Mouse (Mus musculus) c-Kit-positive CD71-positive TER-119-negative erythroid progenitor cells, embryonic 14.5 days (primary cell): ENCODE measurements around the gene Orai2.
"Not testable (repeated sequence)": the region's sequence is repeated elsewhere in the genome, so short reads cannot be mapped to it uniquely, and the experiment has no call there.

Experiments
- DNase-seq: peaks from one replicate; pipeline ENCODE4 v3.0.0-alpha.2; 2013; ENCODE audit warnings: low read depth

Orai2 gene

DNA sequence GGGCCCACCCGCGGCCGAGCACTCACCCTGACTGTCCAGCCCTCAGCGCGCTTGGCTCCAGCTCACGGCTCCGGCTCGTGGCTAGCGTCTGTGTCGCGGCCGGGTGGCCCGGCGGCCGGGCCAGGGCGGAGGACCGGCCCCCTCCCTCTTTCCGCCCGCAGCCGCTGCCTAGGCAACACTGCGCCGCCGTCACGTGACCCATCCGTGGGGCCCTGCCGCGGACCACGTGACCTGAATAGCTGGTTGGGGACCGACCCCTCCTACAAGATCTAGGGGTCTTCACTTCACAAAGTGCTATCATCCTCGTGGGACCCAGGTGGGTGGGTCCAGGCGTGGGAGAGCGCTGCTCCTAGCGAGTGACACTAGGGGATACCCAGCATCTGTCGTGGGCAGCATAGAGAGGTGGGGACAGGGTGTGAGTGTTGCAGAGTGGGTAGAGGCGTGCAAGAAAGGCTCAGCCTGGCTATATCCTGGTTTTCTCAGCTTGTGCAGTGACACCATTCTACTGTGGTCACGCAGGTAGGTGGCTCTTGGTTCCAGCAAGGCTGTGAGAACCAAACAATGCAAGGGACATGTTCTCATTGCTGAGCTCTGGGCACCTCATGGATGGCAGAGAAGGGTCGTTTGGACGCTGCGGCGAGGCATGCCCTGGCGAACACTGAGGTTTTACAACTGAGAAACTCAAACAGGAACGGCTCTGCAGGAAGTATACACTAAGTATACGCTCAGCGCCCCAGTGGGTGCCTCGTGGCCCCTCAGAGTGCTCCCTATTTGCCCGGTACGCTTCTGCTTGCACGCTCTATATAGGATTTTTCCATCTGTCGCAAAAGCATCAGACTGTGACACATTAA, at the start of gene Orai2:
Gene Orai2, minus strand, starts transcription at position 202 of the 851 bp plus-strand sequence.
- peak; percentile 56 for DNase-seq

DNA sequence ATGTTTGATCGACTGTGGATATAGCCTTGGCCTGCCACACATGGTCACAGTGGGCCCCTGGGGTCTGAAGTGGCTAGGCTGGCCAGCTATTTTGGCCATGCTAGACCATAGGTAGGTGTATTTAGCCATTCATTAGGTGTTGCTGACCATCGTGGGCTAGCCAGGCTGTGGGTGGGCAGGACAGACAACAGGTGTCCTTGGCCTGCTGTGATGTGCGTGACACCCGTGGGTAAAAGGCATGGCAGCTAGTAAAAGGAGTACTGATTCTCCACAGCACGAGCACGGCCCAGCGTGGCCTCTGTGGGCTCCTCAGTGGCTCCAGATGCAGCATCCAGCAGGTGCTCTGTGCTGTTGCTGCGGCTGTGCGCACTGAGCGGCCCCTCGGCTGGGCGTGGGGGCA, 48.1 kb upstream of the Orai2 start:
- no peak for DNase-seq

DNA sequence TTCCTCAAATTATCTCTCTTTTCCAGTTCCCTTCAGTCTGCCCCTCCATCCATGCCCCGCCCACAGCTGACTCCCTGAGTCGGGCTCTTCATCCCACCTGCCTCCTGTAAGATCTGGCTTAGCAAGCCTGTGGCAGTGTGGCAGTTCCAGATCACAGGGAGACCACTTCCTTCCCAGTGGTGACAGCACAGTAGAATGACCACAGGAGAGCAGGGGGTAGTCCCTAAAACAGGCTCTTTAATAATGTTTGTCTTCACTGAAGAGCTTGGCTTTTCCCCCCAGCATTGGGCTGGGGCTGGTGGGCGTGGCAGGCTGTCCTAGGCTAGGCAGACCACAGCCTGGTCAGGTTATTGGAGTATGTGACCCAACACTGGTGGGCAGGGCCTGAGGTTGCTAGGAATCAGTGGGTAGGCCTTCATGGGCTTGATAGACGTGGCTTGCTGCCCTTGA, 47.4 kb upstream of the Orai2 start:
- DNase-seq, result no peak

DNA sequence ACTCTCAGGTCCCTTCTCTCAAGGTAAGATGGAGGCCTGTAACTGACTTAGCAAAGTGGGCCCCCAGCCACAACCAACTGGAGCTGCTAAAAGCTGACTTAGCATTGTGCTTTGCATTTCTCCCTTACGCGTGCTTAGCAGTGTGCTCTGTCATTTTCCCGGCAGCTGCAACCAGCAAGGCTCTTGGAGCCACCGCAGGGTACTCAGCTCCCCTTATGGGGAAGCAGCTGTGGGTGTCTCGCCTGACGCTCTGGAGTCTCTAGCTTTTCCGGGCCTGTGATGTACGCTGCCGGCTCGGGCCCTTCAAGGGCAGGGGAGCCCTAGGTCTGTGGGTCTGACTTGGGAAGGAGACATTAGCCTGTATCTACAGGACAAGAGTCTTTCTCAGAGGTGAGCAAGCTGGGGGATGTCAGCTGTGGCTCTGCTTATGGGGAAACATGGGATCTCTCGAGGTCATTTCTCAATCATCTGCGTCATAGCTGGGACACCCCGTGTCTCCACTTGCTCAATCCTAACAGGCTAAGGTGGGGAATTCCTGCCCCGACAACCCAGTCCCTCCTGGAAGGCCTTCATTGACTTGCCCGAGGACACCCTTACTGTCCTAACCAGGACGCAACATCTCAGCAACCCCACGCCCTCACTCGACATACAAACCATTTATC, 46.6 kb upstream of the Orai2 start:
- DNase-seq, result no peak

DNA sequence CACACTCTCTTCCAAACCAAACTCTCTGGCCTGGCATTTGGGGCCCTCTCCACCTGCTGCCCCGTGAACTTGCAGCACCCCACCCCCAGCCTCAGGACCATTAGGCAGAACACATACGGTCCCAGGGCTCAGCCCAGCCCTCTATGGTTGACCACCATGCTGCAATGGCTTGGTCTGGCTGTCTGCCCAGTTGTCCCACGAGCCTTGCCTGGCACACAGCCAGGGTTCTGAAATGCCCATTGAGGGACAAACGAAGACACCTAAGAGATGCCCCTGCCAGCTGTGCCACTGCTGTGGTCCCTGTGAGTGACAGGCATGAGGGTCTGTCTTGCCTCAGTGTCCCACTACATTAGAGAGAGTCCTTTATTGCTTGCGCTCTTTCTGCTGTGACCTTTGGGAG, 45.4 kb upstream of the Orai2 start:
- no peak for DNase-seq

DNA sequence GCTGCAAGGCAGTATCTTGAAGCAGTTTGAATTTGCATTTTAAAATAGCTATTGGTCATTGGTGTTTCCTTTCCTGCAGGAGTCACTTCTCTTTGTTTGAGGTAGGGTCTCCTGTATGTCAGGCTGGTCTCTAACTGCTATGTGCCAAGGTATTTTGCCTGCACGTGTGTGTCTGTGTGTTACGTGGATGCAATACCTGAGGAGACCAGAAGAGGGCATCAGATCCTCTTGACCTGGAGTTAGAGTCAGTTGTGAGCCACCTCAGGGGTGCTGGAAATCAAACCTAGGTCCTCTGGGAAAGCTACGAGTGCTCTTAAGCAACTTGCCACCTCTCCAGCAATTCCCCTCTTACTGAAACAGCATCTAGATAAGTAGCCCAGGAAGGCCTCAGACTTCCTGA, 44.7 kb upstream of the Orai2 start:
- no peak for DNase-seq

DNA sequence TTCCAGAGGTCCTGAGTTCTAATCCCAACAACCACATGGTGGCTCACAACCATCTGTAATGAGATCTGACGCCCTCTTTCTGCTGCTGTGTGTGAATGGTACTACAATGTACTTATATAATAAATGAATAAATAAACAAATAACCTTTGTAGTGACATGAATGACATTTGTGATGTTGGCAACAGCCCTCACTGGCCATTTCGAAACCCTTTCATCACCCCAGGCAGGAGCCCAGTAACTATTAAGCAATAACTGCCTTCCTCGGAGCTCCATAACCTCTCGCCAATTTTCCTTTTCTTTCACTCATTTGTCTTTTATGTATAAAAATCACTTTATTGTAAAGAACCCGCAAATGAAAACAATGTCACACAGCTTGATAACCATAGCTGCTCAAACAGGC, 43.2 kb upstream of the Orai2 start:
- DNase-seq, result no peak

DNA sequence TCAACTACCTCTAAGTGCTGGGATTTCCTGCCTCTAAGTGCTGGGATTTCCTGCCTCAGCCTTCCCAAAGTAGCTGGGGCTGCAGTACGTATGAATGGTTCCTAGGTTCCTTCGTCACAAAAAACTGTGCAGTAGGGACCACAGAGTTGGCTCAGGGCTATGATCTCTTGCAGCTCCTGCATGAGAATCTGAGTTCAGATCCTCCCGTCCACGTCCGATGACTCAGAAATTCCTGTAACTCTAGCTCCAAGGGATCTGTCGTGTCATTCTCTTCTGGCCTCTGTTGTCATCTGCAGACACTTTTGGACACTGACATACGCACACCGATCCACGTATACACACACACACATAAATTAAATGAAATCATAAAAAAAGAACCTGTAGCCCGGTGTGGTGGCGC, 42.2 kb upstream of the Orai2 start:
- no peak for DNase-seq

DNA sequence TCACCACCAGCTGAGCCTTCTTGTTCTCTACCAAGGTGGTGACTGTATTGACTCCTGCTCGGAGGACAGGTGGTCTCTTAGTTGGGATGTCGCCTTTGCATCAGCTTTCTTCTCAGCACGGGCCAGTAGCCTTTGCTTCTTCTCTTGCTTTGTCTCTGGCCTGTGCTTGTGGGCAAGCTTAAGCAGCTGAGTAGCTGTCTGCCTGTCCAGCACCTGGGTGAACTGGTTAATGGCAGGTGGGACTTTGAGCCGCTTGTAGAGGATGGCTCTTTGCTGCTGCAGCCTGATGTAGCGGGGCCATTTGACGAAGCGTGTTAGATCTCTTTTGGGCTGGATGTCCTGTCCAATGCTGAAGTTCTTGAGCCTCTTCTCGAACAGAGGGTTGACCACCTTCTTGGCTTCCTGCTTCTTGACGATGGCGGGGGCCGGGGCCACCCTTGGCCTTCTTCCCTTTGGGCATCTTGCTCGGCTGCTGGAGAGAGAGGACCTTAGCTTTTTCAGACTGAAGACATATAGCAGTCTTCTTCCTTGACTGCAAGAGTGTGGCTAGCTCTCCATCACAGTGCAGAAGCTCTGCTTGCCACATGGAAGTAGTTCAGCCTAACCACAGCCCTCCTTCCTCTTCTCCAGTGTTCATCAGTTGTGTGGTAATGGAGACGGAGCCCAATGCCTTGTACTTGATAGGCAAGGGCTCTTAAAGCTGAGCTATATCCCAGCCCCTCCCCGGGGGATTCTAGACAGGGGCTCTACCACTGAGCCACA, 41.0 kb upstream of the Orai2 start:
- not testable (repeated sequence) for DNase-seq

DNA sequence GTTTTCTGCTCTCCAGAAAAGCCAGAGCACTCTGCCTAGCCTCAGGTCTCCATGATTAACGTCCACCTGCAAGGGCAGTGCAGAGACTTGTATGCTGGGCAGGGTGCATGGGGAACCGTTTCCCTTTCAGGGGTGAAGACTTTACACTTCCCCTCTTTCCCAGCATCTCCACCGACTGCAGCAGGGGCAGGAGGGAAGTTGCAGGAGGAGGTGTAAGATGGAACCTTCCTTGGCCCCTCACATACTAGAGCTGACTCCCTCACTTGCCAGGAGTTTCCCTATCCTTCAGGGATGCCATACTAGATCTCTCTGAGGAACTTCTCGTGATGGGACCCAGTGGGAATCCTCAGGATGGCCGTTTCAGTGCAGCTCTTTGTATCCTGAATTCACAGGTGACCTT, 40.0 kb upstream of the Orai2 start:
- no peak for DNase-seq

DNA sequence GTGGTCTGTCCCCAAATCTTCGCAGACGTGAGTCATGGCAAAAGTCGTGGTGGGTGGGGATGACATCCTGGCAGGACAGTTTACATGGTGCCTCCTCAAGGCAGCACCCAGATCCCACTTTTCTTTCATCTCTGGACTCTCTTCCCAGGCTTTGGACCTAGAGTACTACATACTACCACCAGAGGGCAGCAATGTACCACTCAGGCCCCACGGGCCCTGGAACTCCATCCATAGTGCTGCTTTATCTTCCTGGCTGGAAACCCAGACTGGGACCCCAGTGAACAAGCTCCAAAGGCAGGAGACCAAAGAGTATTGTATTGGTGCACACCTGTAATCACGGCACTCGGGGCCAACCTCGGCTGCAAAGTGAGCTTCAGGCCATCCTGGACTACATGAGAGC, 31.3 kb upstream of the Orai2 start:
- peak; percentile 27 for DNase-seq

DNA sequence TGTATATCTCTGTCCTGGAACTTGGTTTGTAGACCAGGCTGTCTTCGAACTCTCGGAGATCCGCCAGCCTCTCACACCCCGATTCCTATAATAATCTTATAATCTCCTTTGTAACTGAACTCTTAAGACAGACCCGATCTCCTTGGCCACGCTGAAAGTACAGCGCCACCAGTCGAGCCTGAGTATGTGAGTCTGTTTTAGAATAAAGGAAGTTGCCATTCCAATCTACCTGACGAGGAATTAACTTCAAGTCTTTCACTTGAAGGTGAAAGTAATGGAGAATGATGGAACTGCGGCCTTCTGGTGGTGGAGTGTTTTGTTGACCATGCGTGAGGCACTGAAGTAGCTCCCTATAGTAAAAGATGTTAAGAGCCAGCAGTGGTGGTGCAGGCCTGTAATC, 29.0 kb upstream of the Orai2 start:
- DNase-seq, result peak; percentile 20

DNA sequence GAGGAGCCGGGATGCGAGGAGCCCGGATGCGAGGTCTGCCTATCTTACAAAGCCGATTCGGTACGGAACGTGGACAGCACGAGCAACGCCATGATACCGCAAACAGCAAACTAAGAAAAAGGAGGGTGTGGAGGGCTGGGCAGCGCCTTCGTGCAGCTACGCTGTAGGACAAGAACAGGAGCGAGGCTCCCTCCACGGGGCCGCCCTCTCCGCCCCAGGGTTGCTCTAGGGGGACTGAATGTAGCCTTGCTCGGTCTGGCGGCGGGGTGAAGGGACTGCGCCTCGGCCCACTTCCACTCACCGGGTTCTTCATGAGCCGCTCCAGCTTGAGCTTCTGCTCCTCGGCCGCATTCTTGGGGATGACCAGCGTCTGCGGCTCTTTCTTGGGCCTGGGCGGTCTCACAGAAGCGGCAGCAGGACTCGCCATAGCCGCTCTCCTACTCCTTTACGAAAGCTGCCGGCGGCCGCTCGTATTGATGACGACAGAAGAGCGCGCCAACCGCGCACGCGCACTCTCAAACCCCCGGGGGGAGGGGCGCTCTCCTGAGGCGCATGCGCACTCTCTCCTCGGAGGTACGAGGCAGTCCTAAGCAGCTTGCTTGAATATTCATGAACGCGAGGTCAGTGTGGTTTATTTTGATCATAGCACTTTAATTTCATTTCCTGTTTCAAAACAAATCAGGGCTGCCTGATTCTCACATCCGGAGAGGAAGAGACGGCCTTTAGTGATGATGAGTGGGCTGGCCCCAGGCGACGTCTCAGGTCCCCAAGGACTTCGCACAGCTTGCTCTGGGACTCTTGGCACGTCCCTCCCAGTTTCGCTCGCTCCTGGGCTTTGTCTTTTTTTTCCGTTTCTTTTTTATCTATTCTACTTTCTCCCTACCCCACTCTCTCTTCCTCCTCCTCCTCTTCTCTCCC, 28.2 kb upstream of the Orai2 start, which contains the start of gene Prkrip1:
Gene Prkrip1, minus strand, starts transcription at position 490 of the 918 bp plus-strand sequence.
- peak; percentile 89 for DNase-seq

DNA sequence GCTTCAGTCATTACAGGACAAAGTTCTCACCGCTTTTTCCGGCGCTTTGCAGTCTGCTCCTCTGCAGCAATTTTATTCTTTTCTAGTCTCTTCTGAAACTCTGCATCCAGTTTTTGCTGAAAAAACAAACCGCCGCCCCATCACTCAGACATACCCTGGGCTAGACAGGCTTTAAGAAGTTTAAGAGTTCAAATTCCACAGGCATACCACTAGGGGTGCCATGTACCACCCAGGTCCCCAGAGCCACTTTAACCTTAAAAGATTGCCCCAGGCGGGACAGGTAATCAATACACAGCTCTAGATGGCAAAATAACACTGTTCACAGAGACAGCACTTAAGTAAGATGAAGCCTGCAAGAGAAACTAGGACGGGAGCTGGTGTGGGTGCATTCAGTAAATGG, 21.4 kb upstream of the Orai2 start:
- DNase-seq, result no peak

DNA sequence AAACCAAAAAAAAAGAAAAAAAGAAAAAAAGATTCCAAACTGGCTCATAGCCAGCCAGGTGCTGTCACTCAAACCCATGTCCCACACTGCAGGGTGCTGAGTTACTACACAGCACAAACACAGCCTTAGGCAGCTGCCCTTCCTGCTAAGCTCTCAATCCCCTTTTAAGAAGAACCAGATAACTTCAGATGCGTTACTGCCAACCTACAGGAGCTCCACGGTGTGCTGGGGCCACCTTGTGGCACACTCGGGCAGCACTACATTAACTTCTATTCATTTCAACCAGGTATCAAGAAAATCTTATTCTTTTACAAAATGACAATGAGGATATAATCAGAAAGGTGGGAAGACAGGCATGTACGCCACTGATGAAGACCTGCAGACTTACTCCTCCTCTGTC, 16.2 kb upstream of the Orai2 start:
- DNase-seq, result peak; percentile 27

DNA sequence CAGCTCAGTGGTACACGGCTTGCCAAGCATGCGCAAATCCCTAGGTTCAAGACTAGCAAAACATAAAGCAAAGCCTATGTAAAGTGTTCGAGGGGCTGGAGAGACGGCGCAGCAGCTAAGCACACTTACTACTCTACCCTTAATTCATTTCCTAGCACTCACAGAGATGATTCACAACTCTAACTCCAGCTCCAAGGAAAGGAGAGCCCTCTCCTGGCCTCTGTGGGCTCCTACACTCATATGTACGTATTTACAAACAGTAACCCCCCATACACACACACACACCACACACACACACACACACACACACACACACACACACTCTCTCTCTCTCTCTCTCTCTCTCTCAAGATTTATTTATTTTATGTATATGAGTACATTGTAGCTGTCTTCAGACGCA, 13.3 kb upstream of the Orai2 start:
- DNase-seq, result no peak

DNA sequence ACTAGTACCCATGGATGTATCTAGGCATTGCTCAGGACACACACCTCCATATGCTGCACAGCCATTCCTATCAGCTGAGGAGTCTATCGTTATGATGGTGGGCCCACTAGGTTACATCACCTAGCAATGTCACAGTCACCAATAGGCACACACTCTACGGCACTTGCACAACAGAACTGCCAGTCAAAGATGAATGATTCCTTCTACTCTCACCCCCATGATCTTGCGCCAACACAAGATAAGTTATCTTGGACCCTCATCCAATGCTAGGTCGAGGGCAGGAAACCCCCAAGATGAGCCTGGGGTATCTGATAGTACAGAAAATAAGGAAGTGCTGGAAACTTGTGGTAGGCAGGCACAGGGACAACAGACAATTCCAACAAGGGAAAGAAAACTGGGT, 12.3 kb upstream of the Orai2 start:
- no peak for DNase-seq

DNA sequence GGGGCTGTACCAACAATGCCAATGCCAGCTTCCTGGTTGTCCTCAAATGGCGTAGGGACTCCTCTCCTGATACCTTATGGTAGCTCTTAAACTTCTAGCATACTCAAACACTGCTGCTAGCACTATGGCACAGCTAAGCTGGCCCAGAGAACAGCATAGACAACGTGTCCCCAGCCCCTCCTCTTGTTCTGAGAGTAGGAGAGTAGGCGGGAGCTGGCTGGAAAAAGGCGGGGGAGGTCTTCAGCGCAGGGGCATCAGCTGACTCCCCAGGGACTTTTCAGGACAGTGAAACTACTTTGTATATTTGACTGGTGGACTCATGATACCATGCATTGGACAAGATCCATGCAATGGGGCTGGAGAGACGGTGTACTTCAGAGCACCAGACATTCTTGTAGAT, 11.5 kb upstream of the Orai2 start:
- DNase-seq, result no peak

DNA sequence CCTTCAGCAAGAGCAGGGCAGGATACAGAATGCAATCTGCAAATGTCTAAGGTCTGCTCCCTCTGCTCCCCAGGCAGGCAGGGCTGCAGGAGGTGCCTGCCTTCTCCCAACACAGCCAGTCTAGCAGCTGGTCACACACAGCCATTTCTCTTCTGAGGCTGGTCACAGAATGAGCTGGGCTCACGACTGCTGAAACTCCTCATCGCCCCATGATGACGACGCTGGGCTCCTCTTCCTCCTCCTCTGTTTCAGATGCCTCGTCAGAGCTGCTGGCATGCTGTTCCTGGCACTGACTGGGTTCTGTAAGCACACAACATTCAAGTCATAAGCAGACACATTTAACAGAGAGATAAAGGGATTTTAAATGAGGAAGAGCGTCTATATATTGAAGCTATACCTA, 10.7 kb upstream of the Orai2 start:
- DNase-seq, result no peak

DNA sequence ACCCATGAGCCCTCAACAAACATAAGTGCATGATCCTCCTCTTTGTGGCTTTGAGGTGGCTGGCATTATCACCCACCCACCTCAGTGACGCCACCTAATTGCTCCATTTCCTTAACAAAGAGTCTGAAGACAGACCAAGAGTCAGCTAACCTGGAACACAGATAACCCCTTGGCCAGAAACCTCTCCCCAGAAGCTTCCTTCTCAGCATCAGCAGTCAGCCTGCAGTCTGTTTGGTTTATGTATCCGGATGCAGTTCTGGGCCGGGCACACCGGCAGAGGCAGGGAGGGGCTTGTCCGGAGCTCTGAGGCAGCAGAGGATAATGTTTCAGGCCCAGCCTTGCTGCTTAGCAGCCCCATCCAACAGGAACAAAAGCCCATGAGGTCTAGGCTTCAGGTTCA, 9.1 kb upstream of the Orai2 start:
- no peak for DNase-seq

DNA sequence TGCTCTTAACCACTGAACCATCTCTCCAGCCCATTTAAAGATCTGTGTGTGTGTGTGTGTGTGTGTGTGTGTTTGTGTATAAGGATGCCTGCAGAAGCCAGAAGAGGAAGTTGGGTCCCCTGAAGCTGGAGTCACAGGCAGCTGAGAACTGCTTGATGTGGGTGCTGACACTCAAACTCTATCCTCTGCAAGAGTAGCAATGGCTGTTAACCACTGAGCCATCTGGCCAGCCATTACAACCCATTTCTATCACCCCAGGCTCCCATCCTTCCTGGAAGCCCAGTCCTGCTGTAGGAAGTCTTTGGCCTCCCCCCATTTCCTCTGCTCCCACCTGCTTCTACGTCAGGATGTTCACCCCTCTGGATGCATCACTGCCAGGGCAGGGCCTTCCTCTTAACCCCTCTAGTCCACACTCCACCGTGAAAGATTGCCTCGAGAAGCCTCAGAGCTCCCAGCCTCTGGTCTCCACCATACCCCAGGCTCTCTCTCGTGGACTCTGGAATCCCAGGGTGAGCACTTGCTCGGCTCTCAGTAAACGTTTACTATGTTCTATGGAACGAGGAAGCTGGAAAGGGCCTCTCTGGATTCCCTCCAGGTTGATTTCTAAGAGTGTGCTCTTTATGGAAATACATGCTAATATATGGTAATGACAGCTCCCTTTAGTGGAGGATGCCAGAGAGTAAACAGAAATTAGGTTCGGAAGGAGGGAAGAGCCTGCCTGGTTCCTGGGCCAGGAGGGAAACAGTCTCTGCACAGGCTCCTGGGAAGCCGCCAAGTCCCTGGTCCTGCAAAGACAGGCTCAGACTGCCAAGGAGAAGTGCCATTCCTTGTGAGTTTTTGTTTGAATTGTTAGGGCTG, 3.3 kb upstream of the Orai2 start:
- no peak for DNase-seq
